Mouse (Mus musculus) right cerebral cortex, adult 18-20 months (tissue): Measurements from ENCODE around the gene Crebl2.

Source experiments
- DNase-seq: peaks from one replicate; pipeline ENCODE4 v3.0.0; 2022; ENCODE audit warnings: mixed read lengths

The Crebl2 gene

DNA sequence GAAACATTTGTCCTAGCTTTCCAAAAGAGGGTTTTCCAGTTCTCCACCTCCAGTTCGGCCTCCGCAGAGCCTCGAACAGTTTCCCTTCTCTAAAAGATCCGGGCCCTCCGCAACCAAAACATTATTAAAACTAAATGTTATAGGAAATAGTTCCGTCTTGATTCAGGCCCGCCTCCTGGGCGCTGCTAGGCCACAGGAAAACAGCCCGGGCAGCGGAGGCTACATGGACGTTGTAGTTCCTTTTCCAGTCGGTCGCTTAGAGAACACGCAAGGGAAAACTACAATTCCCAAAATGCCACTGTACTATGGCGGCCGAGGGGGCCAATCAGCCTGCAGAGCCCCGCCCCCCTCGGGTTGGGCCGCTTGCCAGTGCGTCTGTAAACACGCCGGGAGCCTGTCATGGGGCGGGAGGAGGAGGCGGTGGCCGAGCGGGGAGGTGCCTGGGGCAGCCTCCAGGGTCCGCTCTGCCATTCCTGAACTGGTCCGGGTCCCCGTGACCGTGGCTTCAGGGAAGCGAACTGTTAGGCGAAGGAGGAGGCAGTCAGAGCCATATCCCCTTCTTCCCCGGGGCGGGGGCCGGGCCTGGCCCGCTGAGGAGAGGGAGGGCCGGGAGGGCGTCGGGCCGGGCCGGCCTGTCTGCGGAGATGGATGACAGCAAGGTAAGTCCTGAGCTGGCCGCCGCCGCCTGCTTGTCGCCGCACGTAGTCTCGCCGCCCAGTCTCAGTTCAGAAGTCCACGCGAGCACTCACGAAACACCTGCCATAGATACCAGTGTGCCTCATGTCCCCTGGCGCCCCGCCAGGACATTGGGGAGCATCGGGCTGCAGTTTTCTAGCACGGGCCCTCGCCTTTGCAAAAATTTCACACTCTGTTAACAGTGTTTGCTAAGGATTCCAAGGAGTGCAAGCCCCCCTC lies at the start of gene Crebl2:
Crebl2 (plus strand) TSS at position 369 of the 915 bp plus-strand sequence.
- DNase-seq: peak; percentile 99

DNA sequence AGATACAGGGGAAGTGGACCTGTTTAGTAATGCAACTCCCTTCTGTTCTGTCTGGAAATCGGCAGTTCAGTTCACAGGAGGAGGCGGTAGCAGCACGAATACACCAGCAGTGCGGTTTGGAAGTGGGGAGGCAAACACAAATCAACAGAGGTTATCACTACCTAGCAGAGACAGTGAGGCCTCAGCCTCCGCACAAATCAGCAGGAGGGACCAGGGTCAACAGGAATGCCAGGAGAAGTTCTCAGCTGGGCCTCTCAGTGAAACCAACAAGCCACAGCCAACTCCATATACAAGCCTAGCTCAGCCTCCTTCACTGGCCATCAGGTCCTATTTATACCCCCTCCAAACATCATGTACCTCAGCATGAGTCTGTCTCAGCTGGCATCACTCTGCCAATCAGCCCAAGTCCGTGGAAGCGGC lies 48.5 kb upstream of the Crebl2 start:
- DNase-seq: no peak

DNA sequence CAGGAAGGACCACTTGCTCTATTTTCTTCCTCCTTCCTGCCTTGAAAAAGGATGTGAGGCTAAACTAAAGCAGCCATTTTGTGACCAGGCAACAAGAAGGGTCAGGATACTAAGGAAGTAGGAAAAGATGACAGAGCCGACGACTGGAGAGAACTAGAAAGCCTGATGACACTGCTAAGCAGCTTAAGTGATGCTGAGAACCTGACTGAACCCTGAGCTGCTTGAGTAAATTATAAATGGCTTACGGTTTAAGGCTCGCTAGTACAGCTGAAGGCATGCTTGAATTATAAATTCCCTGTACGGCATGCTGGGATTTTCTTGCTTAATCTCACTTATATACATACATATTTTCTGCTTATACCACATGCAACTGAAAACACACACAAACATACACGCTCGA lies 47.1 kb upstream of the Crebl2 start:
- no peak for DNase-seq

DNA sequence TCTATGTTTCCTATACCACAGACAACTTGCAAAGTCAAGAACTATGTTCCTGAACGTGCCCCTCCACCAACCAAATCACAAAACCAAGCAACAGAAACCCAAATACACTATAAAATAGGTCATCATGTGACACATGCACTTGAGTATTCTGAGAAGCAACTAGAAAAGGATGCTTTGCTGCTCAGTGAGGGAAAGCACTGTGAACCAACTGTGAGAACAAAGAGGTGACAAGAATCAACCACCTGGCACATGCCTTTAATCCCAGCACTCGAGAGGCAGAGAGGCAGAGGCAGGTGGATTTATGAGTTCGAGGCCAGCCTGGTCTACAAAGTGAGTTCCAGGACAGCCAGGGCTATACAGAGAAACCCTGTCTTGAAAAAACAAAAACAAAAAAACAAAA lies 43.5 kb upstream of the Crebl2 start:
- no peak for DNase-seq

DNA sequence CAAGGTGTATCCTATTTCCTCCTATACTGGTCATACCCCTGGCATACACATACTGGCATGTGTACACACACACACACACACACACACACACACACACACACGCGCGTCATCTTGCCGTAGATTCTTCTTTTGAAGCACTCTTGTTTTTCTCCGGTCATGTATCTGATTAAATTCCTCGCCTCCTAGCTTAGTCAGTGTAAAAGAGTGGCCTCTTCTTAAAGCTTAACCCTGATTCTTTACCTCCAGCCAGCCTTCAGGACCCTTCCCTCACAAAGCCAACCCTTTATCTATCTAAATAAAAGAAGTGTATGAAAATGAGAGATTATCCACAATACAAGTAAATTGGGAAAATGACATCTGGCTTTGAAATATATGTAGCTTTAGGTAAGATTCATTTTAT lies 40.9 kb upstream of the Crebl2 start:
- DNase-seq: no peak

DNA sequence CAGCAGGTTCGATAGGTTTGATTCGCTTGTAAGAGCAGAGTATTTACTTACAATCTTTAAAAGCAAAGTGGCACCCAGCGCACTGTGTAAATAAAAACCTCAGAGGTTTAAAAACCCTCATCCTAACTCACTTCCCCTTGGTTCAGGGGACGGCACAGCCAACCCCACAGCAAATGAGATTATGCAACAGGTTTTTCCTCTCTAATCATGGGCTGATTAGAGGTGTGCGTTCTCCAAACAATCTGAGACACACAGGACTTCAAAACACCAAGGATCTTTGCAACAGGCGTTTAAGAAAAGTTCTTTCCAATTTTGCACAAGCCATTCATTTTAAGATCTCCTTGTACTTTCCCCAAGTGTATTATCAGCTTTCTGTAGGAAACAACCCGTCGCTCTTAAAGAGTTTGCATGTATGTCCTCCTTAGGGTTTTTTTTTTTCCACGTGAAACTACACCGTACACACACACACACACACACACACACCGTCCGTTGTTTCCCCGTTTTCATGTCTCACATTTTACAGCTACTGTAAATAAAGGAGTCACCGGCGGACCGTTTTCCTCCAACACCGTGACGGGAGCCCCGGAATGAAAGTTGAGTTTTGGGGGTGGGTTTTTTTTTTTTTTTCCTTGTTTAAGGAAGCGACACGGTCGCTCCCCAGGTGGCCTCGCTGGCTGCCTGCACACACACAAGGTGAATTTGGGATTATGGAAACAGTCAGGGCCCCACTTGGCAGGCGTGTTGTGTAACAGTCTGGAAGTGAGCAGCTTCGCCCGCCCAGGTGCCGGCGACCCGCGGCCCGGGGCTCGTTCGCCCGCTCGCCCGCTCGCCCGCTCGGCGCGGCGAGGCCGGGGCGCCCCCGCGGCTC lies 38.5 kb upstream of the Crebl2 start:
- DNase-seq: peak; percentile 13

DNA sequence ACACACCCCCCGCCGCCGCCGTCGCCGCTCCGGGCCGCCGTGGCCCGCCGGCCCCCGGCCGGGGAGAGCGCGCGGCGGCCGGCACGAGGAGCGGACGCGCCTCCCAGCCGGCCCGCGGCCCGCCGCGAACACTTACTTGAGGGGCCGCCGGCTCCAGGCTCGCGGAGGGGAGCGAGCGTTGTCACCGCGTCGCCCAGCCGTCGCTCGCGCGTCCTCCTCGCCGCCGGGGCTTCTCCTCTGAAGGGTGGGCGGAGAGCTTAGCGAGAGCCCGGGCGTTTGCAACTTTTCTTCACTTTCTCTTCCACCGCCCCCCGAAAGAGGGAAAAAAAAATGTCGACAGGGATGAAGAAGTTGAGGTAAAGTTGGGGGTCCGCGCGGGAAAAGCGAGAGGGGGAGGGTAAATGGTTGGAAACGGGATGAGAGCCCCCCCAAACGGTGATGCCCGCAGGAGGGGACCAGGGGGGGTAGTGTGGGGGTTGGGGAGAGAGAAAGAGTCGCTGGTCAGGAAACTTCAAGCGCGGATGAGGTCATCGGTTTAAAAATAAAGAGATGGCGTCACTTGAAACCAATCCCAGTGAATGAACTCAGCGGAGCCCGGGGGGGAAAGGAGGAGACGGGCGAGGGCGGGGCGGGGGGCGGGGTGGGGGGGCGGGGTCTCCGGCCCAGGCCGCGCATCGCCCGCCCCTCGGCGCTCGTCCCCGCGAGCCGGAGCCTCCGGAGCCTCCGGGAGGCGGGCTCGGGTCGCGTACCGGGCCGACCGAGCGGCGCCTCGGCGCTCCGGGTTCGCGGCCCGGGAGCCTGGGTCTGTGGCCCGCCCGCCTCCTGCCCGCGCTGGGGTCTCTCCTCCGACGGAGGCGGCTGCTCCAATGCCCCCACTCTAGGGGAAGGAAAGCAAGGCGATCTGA lies 37.6 kb upstream of the Crebl2 start, which contains the start of gene Dusp16:
Dusp16 (minus strand) TSS at position 485 of the 905 bp plus-strand sequence.
- peak; percentile 88 for DNase-seq

DNA sequence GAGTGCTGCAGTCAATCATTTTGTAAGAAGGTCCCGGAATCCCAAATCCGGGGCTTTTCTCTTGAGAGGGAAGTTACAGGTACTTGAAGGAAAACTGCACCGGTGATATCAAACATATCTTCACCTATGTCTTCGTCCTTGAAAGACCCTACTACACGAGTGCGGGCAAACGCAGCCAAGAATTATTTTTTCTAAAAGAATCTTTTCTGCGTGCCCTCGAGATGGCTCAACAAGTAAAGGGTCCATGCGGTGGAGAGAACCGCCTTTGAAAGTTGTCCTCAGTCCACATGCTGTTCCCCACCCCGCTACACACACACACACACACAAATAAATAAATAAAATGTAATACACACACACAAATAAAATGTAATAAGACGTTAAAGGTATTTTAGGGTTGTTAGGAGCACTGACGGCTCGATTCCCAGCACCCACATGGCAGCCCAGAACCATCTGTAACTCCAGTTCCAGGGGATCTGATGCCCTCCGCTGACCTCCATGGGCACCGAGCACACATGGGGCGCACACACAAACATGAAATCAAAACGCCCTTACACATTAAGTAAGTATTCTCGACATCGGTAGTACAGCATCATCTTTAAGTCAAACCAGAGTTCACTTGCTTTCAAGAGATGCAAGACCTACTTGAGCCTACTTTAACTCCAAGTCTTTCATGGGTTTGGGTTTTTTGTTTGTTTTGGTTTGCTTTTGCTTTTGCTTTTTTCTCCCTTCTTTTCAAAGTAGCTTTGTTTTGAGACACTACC lies 36.7 kb upstream of the Crebl2 start:
- no peak for DNase-seq

DNA sequence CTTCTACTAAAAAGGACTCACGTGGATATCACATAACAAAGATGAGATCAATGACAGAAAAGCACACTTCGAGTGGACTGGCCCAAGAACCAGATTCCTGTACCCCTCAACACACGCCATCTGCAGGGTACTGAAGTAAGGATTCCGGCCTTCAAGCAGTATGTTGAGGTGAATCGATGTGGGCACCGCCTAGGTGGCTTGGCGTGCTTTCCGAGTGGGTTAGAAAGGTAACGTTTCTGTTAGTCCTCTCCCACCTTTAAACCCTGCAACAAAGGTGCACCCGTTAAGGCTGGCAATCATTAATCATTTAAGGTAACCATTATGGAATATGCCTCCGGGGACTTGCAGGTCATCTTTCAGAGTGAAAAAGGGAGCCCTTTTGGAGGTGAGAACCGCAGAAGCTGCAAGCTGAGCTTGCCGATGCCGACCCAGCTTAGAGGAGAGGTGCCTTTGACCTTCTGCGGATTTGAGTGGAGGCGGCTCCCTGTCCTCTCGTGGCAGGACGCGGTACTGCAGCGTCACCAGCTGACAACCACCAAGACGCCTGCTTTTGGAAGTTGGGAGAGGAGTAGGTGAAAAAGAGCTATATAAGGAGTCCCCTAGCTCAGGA lies 35.9 kb upstream of the Crebl2 start:
- peak; percentile 79 for DNase-seq

DNA sequence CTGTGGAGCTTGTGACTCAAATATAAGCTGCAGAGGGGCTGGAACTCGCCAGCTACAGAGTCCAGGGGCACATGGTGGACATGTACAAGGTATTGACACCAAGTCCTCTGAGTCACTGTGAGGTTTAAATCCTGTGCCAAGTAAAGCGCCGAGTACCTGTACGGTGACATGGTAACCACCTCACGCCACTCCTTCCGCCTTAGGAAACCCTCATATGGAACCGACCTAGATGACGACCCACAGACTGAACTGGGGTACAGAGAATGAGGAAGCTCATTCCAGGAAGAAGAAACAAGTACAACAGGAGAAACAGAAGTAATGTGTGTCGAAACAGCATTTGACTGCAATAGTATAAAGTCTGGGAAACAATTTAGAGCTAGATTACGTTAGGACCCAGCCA lies 33.7 kb upstream of the Crebl2 start:
- DNase-seq: no peak

DNA sequence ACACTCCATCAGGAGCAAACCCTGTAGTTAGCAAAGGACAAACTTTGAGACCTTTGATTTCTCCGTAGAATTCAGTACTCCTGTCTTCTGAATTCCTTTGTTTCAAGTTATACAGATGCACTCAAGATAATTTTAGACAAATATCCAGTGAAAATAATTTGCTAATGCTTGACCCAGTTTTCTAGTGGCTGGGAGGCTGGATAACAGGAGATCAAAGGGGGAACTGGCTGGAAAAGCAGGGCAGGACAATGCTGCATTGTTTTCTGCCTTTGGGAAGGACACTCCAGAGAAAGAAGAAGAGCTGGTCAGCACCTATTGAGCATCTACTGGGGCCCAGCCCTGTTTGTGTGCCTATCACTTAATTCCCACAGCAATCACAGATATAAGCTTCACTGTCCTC lies 28.5 kb upstream of the Crebl2 start:
- no peak for DNase-seq

DNA sequence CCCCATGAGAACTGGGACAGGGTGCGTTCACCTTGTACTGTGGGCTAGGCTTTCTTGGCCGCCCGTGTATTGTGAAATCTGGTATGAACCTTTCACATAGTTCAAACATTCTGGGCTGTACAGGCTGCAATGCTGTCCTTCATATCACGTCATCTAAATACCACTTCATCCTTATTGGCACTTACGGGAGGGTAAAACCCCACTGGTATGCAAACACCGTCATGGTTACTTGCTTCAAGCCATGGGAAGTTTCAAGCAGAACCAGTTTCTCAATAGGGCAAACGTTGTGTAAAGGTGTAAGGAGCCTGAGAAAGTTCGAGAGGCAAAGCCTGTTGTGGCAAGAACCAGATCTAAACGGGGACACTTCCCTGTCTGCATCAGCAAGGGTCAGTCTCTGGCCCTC lies 27.3 kb upstream of the Crebl2 start:
- DNase-seq: no peak

DNA sequence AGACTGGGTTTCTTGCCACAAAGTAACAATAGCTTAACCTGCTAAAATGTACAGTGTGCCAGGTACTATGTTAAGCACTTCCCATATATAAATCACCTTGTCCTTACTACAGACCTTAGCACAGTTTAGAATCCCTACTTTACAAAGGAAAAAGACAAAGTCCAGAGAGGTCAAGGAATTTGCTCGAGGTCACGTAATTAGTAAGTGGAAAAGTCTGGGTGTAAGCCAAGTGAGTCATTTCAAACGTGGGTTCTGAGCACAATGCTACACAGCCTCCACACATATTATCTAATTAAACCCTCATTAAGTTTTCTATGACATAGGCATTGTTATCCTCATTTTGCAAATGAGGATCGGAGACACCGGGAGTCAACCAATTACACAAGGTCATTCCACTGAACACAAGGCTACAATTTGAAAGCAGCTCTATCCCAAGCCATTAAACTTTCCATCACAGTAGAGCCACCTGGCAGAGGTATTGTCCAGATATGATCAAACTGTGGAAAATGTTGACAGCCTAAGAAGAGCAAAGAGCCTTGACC lies 25.1 kb upstream of the Crebl2 start:
- no peak for DNase-seq

DNA sequence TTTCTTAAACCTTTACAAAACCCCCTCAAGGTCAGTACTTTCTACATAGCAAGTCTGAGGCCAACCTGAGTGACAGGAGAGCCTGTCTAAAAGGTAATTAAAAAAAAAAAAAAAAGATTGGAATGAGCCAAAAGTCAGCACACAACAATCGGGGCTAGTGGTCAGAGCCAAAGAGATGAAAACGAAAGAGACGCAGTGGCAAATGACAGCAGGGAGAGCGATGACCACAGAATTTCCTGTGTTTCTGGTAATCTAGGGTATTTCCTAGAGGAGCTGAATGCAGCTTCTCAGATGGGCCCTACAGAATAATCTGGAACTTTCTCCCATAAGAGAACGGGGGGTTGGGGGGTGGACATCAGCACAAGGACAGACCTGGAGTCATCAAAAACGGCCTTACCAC lies 23.8 kb upstream of the Crebl2 start:
- no peak for DNase-seq

DNA sequence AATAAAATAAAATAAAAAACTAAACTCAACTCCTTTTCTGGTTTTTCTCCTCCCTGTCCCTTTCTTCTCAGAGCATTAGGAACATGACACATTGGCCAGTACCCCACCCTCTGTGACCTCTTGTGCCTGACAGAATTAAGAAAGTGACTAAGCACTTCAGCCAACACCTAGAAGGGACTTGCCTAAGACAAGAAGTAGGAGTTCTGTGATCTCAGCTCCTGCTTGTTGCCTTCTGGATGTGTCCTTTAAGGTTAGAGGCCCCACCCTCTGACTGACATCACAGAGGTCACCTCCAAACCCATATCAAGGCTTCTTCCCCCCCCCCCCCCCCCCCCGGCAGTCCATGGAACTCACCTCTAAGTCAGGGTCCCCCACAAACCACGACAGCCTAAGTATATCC lies 22.9 kb upstream of the Crebl2 start:
- DNase-seq: no peak

DNA sequence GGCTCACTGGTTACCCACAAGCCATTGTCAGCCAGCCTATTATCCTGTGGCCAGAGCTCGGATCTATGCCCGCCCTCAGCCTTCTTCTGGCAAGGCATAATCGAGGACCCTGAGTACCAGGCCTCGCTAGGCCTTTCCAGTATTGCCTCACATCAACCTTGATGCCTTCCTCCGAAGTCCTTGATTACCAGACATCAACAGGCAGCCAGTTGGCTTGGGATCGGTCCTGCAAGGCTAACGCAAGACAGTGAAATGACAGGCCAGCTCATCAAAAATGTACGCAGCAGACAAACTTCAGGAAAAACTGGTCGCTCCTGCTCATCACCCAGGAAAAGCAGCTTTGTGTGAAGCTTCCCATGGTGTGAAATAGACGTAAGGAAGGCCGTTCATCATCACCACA lies 22.2 kb upstream of the Crebl2 start:
- DNase-seq: no peak

DNA sequence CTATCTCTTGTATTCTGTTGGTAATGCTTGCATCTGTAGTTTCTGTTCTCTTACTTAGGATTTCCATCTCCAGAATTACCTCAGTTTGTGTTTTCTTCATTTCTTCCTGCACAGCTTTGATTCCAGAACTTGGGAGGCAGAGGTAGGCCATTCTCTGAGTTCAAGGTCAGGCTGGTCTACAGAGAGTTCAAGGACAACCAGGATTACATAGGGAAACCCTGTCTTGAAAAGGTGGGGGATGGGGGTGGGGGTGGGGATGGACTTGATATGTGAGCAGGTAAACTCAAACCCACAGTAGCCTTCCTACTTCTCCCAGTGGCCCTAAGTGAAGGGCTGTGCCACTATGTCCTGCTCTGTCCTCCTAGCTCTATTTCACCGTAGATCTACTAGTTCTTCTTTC lies 16.9 kb upstream of the Crebl2 start:
- no peak for DNase-seq

DNA sequence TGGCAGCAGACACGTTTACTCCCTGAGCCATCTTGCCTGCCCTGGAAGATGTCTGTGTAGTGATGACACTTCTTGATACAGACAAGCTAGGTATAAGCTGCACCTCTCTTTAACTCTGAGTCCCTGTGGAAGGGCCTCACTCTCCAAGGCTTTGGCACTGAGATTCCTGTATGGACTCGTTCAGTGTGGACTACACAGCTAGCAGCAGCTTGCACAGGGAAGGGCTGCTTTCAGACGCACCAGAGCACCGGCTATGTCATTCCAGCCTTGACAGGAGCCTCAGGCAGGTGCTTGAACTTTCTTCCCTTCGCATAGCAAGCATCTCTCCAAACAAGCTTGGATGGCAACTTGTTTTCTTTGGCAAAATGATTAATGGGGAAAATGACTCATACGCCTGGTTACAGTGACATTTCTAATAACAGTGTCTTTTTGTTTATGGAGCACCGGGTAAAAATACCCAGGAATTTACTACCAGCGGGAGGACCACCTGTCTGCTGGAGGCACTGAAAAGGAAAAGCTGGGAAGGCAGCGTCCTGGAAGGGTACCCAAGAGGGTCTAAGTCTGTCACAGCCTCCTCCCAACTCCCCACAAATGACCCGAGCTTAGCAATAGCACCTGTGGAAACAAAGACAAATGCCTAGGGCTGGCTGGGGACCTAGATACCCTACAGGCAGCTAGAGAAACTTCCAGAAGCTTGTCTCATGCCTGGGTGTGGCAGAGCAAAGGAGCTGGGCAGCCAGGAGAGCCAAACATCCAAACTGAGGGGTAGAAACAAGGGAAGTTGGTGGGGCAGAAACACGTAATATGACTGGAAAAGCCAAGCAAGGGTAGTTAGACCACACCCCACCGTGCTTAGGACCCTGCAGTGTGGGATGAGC lies 12.7 kb upstream of the Crebl2 start:
- DNase-seq: no peak

DNA sequence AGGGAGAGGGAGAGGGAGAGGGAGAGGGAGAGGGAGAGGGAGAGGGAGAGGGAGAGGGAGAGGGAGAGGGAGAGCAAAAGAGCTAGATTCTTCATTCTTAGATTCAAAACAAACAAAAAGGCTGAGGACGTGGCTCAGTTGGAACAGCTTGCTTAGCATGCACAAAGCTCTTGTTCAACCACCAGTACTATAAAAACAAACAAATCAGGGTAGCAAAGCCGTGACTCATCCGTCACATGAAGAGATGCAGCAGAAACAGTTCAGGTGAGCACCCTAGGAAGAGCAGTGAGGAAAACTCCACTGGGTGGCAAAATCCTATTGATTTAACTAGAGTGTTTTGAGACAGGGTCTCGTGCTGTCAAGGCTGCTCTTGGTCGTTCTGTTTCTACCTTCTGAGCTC lies 10.2 kb upstream of the Crebl2 start:
- DNase-seq: no peak

DNA sequence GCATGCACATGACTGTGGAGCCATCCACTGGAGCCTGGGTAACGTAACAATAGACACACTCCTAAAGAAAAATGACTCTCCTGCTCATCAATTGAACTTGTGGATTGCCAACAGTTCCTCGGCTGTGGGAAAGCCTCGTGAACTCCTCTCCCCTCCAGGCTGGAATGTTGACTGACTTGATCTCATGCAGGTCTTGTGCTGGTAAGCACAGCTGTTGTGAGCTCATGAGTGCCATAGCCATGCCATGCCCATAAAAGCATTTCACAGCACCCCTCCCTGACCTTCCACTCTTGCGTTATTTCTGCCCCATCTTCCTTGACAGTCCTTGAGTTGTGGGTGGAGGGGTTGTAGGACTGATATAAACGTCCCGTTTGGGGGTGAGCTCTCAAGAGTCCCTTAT lies 9.5 kb upstream of the Crebl2 start:
- no peak for DNase-seq
